Mouse (Mus musculus) kidney, embryonic 14.5 days (tissue): ENCODE measurements at regions not wholly inside any gene's neighbourhood (a gene's known extent, or its start where the extent isn't known, plus 50 kb on each side); places are given as distances from the start of the nearest gene placed in this dataset.
"Not testable (repeated sequence)": the region's sequence is repeated elsewhere in the genome, so short reads cannot be mapped to it uniquely, and the experiment has no call there.

Experiments
- ATAC-seq: fragments of 200-750 bp; cut with Nextera tagmentation; 2 replicates; pipeline ENCODE4 v1.8.0; 2017; ENCODE audit warnings: moderate number of reproducible peaks, mild to moderate bottlenecking, moderate TSS enrichment, moderate library complexity; ENCODE audit not compliant: low FRiP score, low TSS enrichment
- H3K27ac ChIP-seq: fragments of 300-500 bp; sonication (generic); 2 replicates; pipeline ENCODE4 v1.5.1; 2014; ENCODE audit warnings: low read depth, mild to moderate bottlenecking, low read length, moderate library complexity, mixed read lengths
- H3K27me3 ChIP-seq: fragments of 300-500 bp; sonication (generic); 2 replicates; pipeline ENCODE4 v1.6.1; 2014; ENCODE audit warnings: mild to moderate bottlenecking, low read length; ENCODE audit not compliant: control insufficient read depth, insufficient read depth
- H3K36me3 ChIP-seq: fragments of 300-500 bp; sonication (generic); 2 replicates; pipeline ENCODE4 v1.6.1; 2014; ENCODE audit warnings: low read length, mixed read lengths; ENCODE audit not compliant: control insufficient read depth, insufficient read depth
- H3K4me1 ChIP-seq: fragments of 300-500 bp; sonication (generic); 2 replicates; pipeline ENCODE4 v1.6.1; 2014; ENCODE audit warnings: low read length, mixed read lengths; ENCODE audit not compliant: control insufficient read depth, insufficient read depth
- H3K4me2 ChIP-seq: fragments of 300-500 bp; sonication (generic); replicated peaks from 2 replicates; pipeline ENCODE4 v1.6.1; 2014; ENCODE audit warnings: low read depth, mild to moderate bottlenecking, low read length
- H3K4me3 ChIP-seq: fragments of 300-500 bp; sonication (generic); 2 replicates; pipeline ENCODE4 v1.5.1; 2014; ENCODE audit warnings: mild to moderate bottlenecking, low read length
- H3K9ac ChIP-seq: fragments of 300-500 bp; sonication (generic); 2 replicates; pipeline ENCODE4 v1.6.1; 2014; ENCODE audit warnings: low read depth, mild to moderate bottlenecking, low read length, moderate library complexity
- H3K9me3 ChIP-seq: fragments of 300-500 bp; sonication (generic); 2 replicates; pipeline ENCODE4 v1.6.1; 2016; ENCODE audit warnings: low read length; ENCODE audit not compliant: control insufficient read depth
- WGBS: fragments of 180-500 bp; shearing (Covaris S2); extraction: QIAGEN DNeasy Blood & Tissue Kit; methylation state at CpG from one replicate; pipeline ENCODE4 v1.1.7; 2014; 5-methylcytosine and 5-hydroxymethylcytosine counted together

GRCm38 (mm10) chr17:52351293-52351692 is 251.2 kb upstream of the Kcnh8 start:
- Histone ChIP-seq H3K4me1 (no peaks in the 10 kb centered on the region), H3K27ac (no peak overlapping the region), H3K27me3 (no peaks in the 10 kb centered on the region), H3K9me3 (no peaks in the 10 kb centered on the region), H3K36me3 (no peaks in the 10 kb centered on the region), H3K4me2 (no peak overlapping the region), H3K9ac (no peak overlapping the region), H3K4me3 (no peak overlapping the region)
- WGBS = 83% methylated on average over 8 of the region's 8 CpGs
- no peak for ATAC-seq

- no peak for ATAC-seq
- no peak overlapping the region for H3K27ac ChIP-seq
- H3K4me3 ChIP-seq = no peak overlapping the region
- H3K36me3 ChIP-seq = no peaks in the 10 kb centered on the region
- H3K4me1 ChIP-seq = no peaks in the 10 kb centered on the region
- H3K9ac ChIP-seq = no peak overlapping the region
- no peak overlapping the region for H3K4me2 ChIP-seq
- H3K27me3 ChIP-seq = no peaks in the 10 kb centered on the region
- H3K9me3 ChIP-seq = no peaks in the 10 kb centered on the region
Measured at GRCm38 (mm10) chr17:52350696-52351095, 251.8 kb upstream of the Kcnh8 start.

GRCm38 (mm10) chr17:52349872-52350271 is 252.6 kb upstream of the Kcnh8 start:
- 85% methylated on average over 5 of the region's 5 CpGs for WGBS
- Histone ChIP-seq H3K36me3 (no peaks in the 10 kb centered on the region), H3K9me3 (no peaks in the 10 kb centered on the region), H3K4me1 (no peaks in the 10 kb centered on the region), H3K9ac (no peak overlapping the region), H3K4me3 (no peak overlapping the region), H3K27me3 (no peaks in the 10 kb centered on the region), H3K4me2 (no peak overlapping the region), H3K27ac (no peak overlapping the region)
- ATAC-seq = no peak

GRCm38 (mm10) chr17:52348481-52349083 is 253.9 kb upstream of the Kcnh8 start:
- no peak overlapping the region for H3K4me3 ChIP-seq
- H3K27me3 ChIP-seq = no peaks in the 10 kb centered on the region
- no peaks in the 10 kb centered on the region for H3K4me1 ChIP-seq
- no peaks in the 10 kb centered on the region for H3K9me3 ChIP-seq
- WGBS = 53% methylated on average over 8 of the region's 8 CpGs
- ATAC-seq = no peak
- H3K9ac ChIP-seq = no peak overlapping the region
- no peak overlapping the region for H3K4me2 ChIP-seq
- H3K36me3 ChIP-seq = no peaks in the 10 kb centered on the region
- H3K27ac ChIP-seq = no peak overlapping the region

- no peak overlapping the region for H3K4me2 ChIP-seq
- H3K36me3 ChIP-seq = no peaks in the 10 kb centered on the region
- no peak overlapping the region for H3K27ac ChIP-seq
- no peaks in the 10 kb centered on the region for H3K27me3 ChIP-seq
- 68% methylated on average over 1 of the region's 1 CpGs for WGBS
- no peaks in the 10 kb centered on the region for H3K4me1 ChIP-seq
- no peak overlapping the region for H3K9ac ChIP-seq
- ATAC-seq = no peak
- H3K9me3 ChIP-seq = no peaks in the 10 kb centered on the region
- H3K4me3 ChIP-seq = no peak overlapping the region
Measured at GRCm38 (mm10) chr17:52320586-52320985, 281.9 kb upstream of the Kcnh8 start.

- H3K27me3 ChIP-seq = no peaks in the 10 kb centered on the region
- no peak overlapping the region for H3K27ac ChIP-seq
- no peaks in the 10 kb centered on the region for H3K36me3 ChIP-seq
- H3K4me3 ChIP-seq = no peak overlapping the region
- no peak overlapping the region for H3K4me2 ChIP-seq
- WGBS = 85% methylated on average over 3 of the region's 3 CpGs
- no peak for ATAC-seq
- H3K9ac ChIP-seq = no peak overlapping the region
- no peaks in the 10 kb centered on the region for H3K4me1 ChIP-seq
- no peaks in the 10 kb centered on the region for H3K9me3 ChIP-seq
Measured at GRCm38 (mm10) chr17:52316976-52317375, 285.5 kb upstream of the Kcnh8 start.

GRCm38 (mm10) chr17:52315879-52316278 is 286.6 kb upstream of the Kcnh8 start:
- WGBS = 91% methylated on average over 2 of the region's 2 CpGs
- no peak for ATAC-seq

GRCm38 (mm10) chr17:52315456-52315855 is 287.1 kb upstream of the Kcnh8 start:
- not testable (repeated sequence) for H3K9me3 ChIP-seq, H3K27ac ChIP-seq, H3K4me1 ChIP-seq, ATAC-seq, H3K36me3 ChIP-seq, H3K4me2 ChIP-seq, H3K27me3 ChIP-seq, H3K4me3 ChIP-seq, H3K9ac ChIP-seq
- 67% methylated on average over 1 of the region's 2 CpGs for WGBS

More at GRCm38 (mm10) chr17:52315879-52316278, 286.6 kb upstream of the Kcnh8 start:
- Histone ChIP-seq H3K9me3 (no peaks in the 10 kb centered on the region), H3K4me3 (no peak overlapping the region), H3K4me2 (no peak overlapping the region), H3K27ac (no peak overlapping the region), H3K36me3 (no peaks in the 10 kb centered on the region), H3K27me3 (no peaks in the 10 kb centered on the region), H3K4me1 (no peaks in the 10 kb centered on the region), H3K9ac (no peak overlapping the region)

- Histone ChIP-seq H3K4me2 (no peak overlapping the region), H3K27me3 (no peaks in the 10 kb centered on the region), H3K4me3 (no peak overlapping the region), H3K9me3 (no peaks in the 10 kb centered on the region), H3K4me1 (no peaks in the 10 kb centered on the region), H3K36me3 (no peaks in the 10 kb centered on the region), H3K27ac (no peak overlapping the region), H3K9ac (no peak overlapping the region)
- ATAC-seq = no peak
- 93% methylated on average over 1 of the region's 1 CpGs for WGBS
Measured at GRCm38 (mm10) chr17:52312043-52312442, 290.5 kb upstream of the Kcnh8 start.
